Mouse (Mus musculus) kidney, postnatal 0 days (tissue): ENCODE data around the gene Klhl11. TPM values are rescaled to one million over a fixed set of nuclear protein-coding genes. Genes with fewer than 3 reads are reported as not detected.
A peak's percentile ranks its signal among the peaks of the same experiment; 100 is the strongest.

Source experiments
- ATAC-seq: fragments of 200-750 bp; cut with Nextera tagmentation; replicated peaks from 2 replicates; pipeline ENCODE4 v1.8.0; 2017; ENCODE audit warnings: low read depth, moderate number of reproducible peaks, moderate TSS enrichment, moderate library complexity; ENCODE audit not compliant: low FRiP score
- DNase-seq: peaks from one replicate; pipeline ENCODE4 v3.0.0-alpha.2; 2016; ENCODE audit warnings: low spot score
- H3K27ac ChIP-seq: fragments of 300-500 bp; sonication (generic); 2 replicates; pipeline ENCODE4 v1.5.1; 2014; ENCODE audit warnings: mild to moderate bottlenecking
- H3K27me3 ChIP-seq: fragments of 300-500 bp; sonication (generic); 2 replicates; pipeline ENCODE4 v1.6.1; 2014; ENCODE audit warnings: low read length, mixed read lengths; ENCODE audit not compliant: insufficient read depth
- H3K36me3 ChIP-seq: fragments of 300-500 bp; sonication (generic); 2 replicates; pipeline ENCODE4 v1.6.1; 2014; ENCODE audit warnings: low read length, mixed read lengths; ENCODE audit not compliant: insufficient read depth
- H3K4me1 ChIP-seq: fragments of 300-500 bp; sonication (generic); replicated peaks from 2 replicates; pipeline ENCODE4 v1.6.1; 2014; ENCODE audit warnings: antibody characterized with exemption, low read length, mixed read lengths; ENCODE audit not compliant: insufficient read depth
- H3K4me2 ChIP-seq: fragments of 300-500 bp; sonication (generic); 2 replicates; pipeline ENCODE4 v1.6.1; 2014; ENCODE audit warnings: mild to moderate bottlenecking, low read length, moderate library complexity, mixed read lengths
- H3K4me3 ChIP-seq: fragments of 300-500 bp; sonication (generic); replicated peaks from 2 replicates; pipeline ENCODE4 v1.5.1; 2014; ENCODE audit warnings: low read depth, low read length
- H3K9ac ChIP-seq: fragments of 300-500 bp; sonication (generic); 2 replicates; pipeline ENCODE4 v1.6.1; 2014; ENCODE audit warnings: low read depth, low read length
- H3K9me3 ChIP-seq: fragments of 300-500 bp; sonication (generic); replicated peaks from 2 replicates; pipeline ENCODE4 v1.6.1; 2016; ENCODE audit warnings: low read length, inconsistent platforms, mixed read lengths
- CTCF ChIP-seq: IDR thresholded peaks from 2 replicates; pipeline ENCODE4 v1.5.1; 2016; ENCODE audit warnings: antibody characterized with exemption, low read depth, mild to moderate bottlenecking, moderate library complexity
- WGBS: fragments of 180-500 bp; shearing (Covaris S2); extraction: QIAGEN DNeasy Blood & Tissue Kit; methylation state at CpG from one replicate; pipeline ENCODE4 v1.1.7; 2014; 5-methylcytosine and 5-hydroxymethylcytosine counted together
- polyA plus RNA-seq: library from polyadenylated mRNA; unstranded; fragments of >200 nt; fragmentation: Nextera tagmentation; extraction: Ambion mirVana; gene quantifications from 2 replicates; pipeline ENCODE4 v1.2.1, GENCODE M21; 2015

Gene Klhl11
- polyA plus RNA-seq, 1 experiment from 2014 or later = 6.0 TPM

- 92% methylated on average over 10 of the region's 10 CpGs for WGBS
- ATAC-seq = no peak
- H3K9me3 ChIP-seq = no peaks in the 10 kb centered on the region
- no peak overlapping the region for H3K27ac ChIP-seq
- no peak overlapping the region for H3K4me2 ChIP-seq
- H3K36me3 ChIP-seq = peaks cover 6% of the 10 kb centered on the region; the same call in 1 of the 2 replicates
- H3K9ac ChIP-seq = no peak overlapping the region
- no peak for TF ChIP-seq CTCF
- peaks cover 2% of the 10 kb centered on the region; the same call in 1 of the 2 replicates for H3K4me1 ChIP-seq
- no peaks in the 10 kb centered on the region for H3K27me3 ChIP-seq
- H3K4me3 ChIP-seq = no peak overlapping the region
- no peak for DNase-seq
Observed at GRCm38 (mm10) chr11:100462699-100463098, 9.8 kb downstream of the Klhl11 start.

- Histone ChIP-seq H3K9ac (no peak overlapping the region), H3K4me3 (no peak overlapping the region), H3K27me3 (no peaks in the 10 kb centered on the region), H3K4me1 (peaks cover 4% of the 10 kb centered on the region; the same call in 1 of the 2 replicates), H3K27ac (no peak overlapping the region), H3K36me3 (0 out of 2 replicates have a peak, but pooled peaks cover 6% of the 10 kb centered on the region), H3K4me2 (no peak overlapping the region), H3K9me3 (no peaks in the 10 kb centered on the region)
- ATAC-seq (no peak), DNase-seq (no peak)
- 81% methylated on average over 5 of the region's 5 CpGs for WGBS
- TF ChIP-seq CTCF = no peak
Observed at GRCm38 (mm10) chr11:100457711-100458110, 14.8 kb downstream of the Klhl11 start.

- no peak overlapping the region for H3K9ac ChIP-seq
- WGBS = 61% methylated on average over 4 of the region's 4 CpGs
- no peak overlapping the region for H3K4me3 ChIP-seq
- no peak for TF ChIP-seq CTCF
- peaks cover 4% of the 10 kb centered on the region; the same call in 1 of the 2 replicates for H3K4me1 ChIP-seq
- H3K4me2 ChIP-seq = no peak overlapping the region
- no peak overlapping the region for H3K27ac ChIP-seq
- no peak for ATAC-seq
- no peaks in the 10 kb centered on the region for H3K9me3 ChIP-seq
- H3K27me3 ChIP-seq = no peaks in the 10 kb centered on the region
- H3K36me3 ChIP-seq = 0 out of 2 replicates have a peak, but pooled peaks cover 6% of the 10 kb centered on the region
- DNase-seq = no peak
Observed at GRCm38 (mm10) chr11:100457247-100457646, 15.3 kb downstream of the Klhl11 start.

GRCm38 (mm10) chr11:100442625-100443024 is 29.9 kb downstream of the Klhl11 start:
- Histone ChIP-seq H3K9me3 (no peaks in the 10 kb centered on the region), H3K27ac (no peak overlapping the region), H3K4me1 (peaks cover 16% of the 10 kb centered on the region), H3K4me3 (no peak overlapping the region), H3K36me3 (no peaks in the 10 kb centered on the region), H3K27me3 (no peaks in the 10 kb centered on the region), H3K4me2 (no peak overlapping the region), H3K9ac (no peak overlapping the region)
- TF ChIP-seq CTCF = no peak
- WGBS = 73% methylated on average over 6 of the region's 6 CpGs
- no peak for DNase-seq
- ATAC-seq = no peak

- 62% methylated on average over 8 of the region's 8 CpGs for WGBS
- Histone ChIP-seq H3K27me3 (no peaks in the 10 kb centered on the region), H3K4me1 (peaks cover 16% of the 10 kb centered on the region), H3K27ac (peak within 1 kb of the TSS; percentile 16; the same call in 1 of the 2 replicates), H3K4me2 (peak within 1 kb of the TSS; percentile 96), H3K9me3 (no peaks in the 10 kb centered on the region), H3K4me3 (peak within 1 kb of the TSS; percentile 85), H3K9ac (peak within 1 kb of the TSS; percentile 91), H3K36me3 (peaks cover under 1% of the 10 kb centered on the region; the same call in 1 of the 2 replicates)
- no peak for TF ChIP-seq CTCF
- ATAC-seq (no peak), DNase-seq (no peak)
Observed at GRCm38 (mm10) chr11:100441797-100442196, 30.7 kb downstream of the Klhl11 start, which contains the start of the genes Nt5c3b and Klhl10. Nt5c3b (minus strand) TSS chr11:100441808. Klhl10 (plus strand) TSS chr11:100441917.

GRCm38 (mm10) chr11:100440691-100441522 is 31.6 kb downstream of the Klhl11 start:
- WGBS = 1% methylated on average over 52 of the region's 52 CpGs
- peak overlapping the region; percentile 91 for H3K9ac ChIP-seq
- H3K27me3 ChIP-seq = no peaks in the 10 kb centered on the region
- no peak for TF ChIP-seq CTCF
- ATAC-seq (peak; percentile 91), DNase-seq (peak; percentile 90)
- H3K4me3 ChIP-seq = peak overlapping the region; percentile 85
- peaks cover 16% of the 10 kb centered on the region for H3K4me1 ChIP-seq
- H3K4me2 ChIP-seq = peak overlapping the region; percentile 96
- peaks cover 5% of the 10 kb centered on the region; the same call in 1 of the 2 replicates for H3K36me3 ChIP-seq
- peak overlapping the region; percentile 16; the same call in 1 of the 2 replicates for H3K27ac ChIP-seq
- H3K9me3 ChIP-seq = no peaks in the 10 kb centered on the region
